Mouse (Mus musculus): ENCODE measurements at regions not wholly inside any gene's neighbourhood (a gene's known extent, or its start where the extent isn't known, plus 50 kb on each side); places are given as distances from the start of the nearest gene placed in this dataset.
"Not testable (repeated sequence)": the region's sequence is repeated elsewhere in the genome, so short reads cannot be mapped to it uniquely, and the experiment has no call there.

GRCm38 (mm10) chr8:115982326-115982725 is 274.7 kb upstream of the Maf start:
- TF ChIP-seq EP300 (IDR thresholded peaks at IDR 0.05; ENCODE audit: low read depth) (no peak), CTCF (IDR thresholded peaks at IDR 0.05; ENCODE audit: low read depth) (no peak)
- Histone ChIP-seq H3K9me3 (replicated peaks; ENCODE audit: control insufficient read depth, low read length) (no peaks in the 10 kb centered on the region), H3K36me3 (replicated peaks; ENCODE audit: control insufficient read depth, insufficient read depth, low read length) (no peaks in the 10 kb centered on the region), H3K27ac (ENCODE audit: low read depth) (no peak overlapping the region), H3K4me1 (ENCODE audit: control insufficient read depth, insufficient read depth) (peaks cover 7% of the 10 kb centered on the region), H3K4me3 (ENCODE audit: low read depth, low read length) (no peak overlapping the region), H3K4me2 (ENCODE audit: low read depth, low read length) (no peak overlapping the region), H3K27me3 (ENCODE audit: control insufficient read depth, insufficient read depth, low read length) (no peaks in the 10 kb centered on the region), H3K9ac (replicated peaks; ENCODE audit: low read depth, low read length) (no peak overlapping the region)
- DNase-seq (ENCODE audit: low spot score) (no peak), ATAC-seq (ENCODE audit: insufficient read depth, low read depth) (no peak)
- 81% methylated on average over 3 of the region's 3 CpGs for WGBS

- no peaks in the 10 kb centered on the region for H3K9me3 ChIP-seq (replicated peaks; ENCODE audit: control insufficient read depth, low read length)
- no peak overlapping the region for H3K9ac ChIP-seq (replicated peaks; ENCODE audit: low read depth, low read length)
- H3K27ac ChIP-seq (ENCODE audit: low read depth) = no peak overlapping the region
- no peaks in the 10 kb centered on the region for H3K27me3 ChIP-seq (ENCODE audit: control insufficient read depth, insufficient read depth, low read length)
- TF ChIP-seq CTCF (IDR thresholded peaks at IDR 0.05; ENCODE audit: low read depth) (no peak), EP300 (IDR thresholded peaks at IDR 0.05; ENCODE audit: low read depth) (no peak)
- ATAC-seq (ENCODE audit: insufficient read depth, low read depth) = no peak
- no peak overlapping the region for H3K4me3 ChIP-seq (ENCODE audit: low read depth, low read length)
- 82% methylated on average over 7 of the region's 7 CpGs for WGBS
- H3K36me3 ChIP-seq (replicated peaks; ENCODE audit: control insufficient read depth, insufficient read depth, low read length) = no peaks in the 10 kb centered on the region
- no peak for DNase-seq (ENCODE audit: low spot score)
- no peak overlapping the region for H3K4me2 ChIP-seq (ENCODE audit: low read depth, low read length)
- peaks cover 13% of the 10 kb centered on the region for H3K4me1 ChIP-seq (ENCODE audit: control insufficient read depth, insufficient read depth)
Measured at GRCm38 (mm10) chr8:115981426-115981825, 273.8 kb upstream of the Maf start.

DNA sequence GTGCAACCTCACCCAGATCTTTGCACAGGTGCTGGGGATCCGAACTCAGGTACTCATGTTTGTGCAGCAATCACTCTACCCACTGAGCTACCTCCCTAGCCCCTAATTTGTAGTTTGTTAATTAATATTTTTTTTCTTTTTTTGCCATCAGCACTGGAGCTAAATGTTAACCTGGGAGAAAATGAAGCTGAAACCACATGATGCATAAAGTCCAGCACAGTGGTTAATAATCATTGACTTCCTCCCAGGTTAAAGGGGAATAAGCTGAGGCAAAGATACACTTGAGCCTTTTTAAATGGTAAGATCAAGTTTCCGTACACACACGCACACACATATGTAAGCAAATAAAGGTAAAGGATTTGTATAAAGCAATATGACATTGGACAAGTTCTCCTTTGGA is 273.0 kb upstream of the Maf start:
- DNase-seq (ENCODE audit: low spot score) = no peak
- Histone ChIP-seq H3K36me3 (replicated peaks; ENCODE audit: control insufficient read depth, insufficient read depth, low read length) (no peaks in the 10 kb centered on the region), H3K4me1 (ENCODE audit: control insufficient read depth, insufficient read depth) (peaks cover 9% of the 10 kb centered on the region; the same call in 1 of the 2 replicates), H3K9ac (replicated peaks; ENCODE audit: low read depth, low read length) (no peak overlapping the region), H3K9me3 (replicated peaks; ENCODE audit: control insufficient read depth, low read length) (no peaks in the 10 kb centered on the region), H3K27ac (ENCODE audit: low read depth) (no peak overlapping the region), H3K27me3 (ENCODE audit: control insufficient read depth, insufficient read depth, low read length) (no peaks in the 10 kb centered on the region), H3K4me3 (ENCODE audit: low read depth, low read length) (no peak overlapping the region), H3K4me2 (ENCODE audit: low read depth, low read length) (no peak overlapping the region)
- TF ChIP-seq CTCF (IDR thresholded peaks at IDR 0.05; ENCODE audit: low read depth) (no peak), EP300 (IDR thresholded peaks at IDR 0.05; ENCODE audit: low read depth) (no peak)
- WGBS = 85% methylated on average over 3 of the region's 3 CpGs
- no peak for ATAC-seq (ENCODE audit: insufficient read depth, low read depth)

- no peaks in the 10 kb centered on the region for H3K9me3 ChIP-seq (replicated peaks; ENCODE audit: control insufficient read depth, low read length)
- TF ChIP-seq CTCF (IDR thresholded peaks at IDR 0.05; ENCODE audit: low read depth) (no peak), EP300 (IDR thresholded peaks at IDR 0.05; ENCODE audit: low read depth) (no peak)
- H3K27me3 ChIP-seq (ENCODE audit: control insufficient read depth, insufficient read depth, low read length) = no peaks in the 10 kb centered on the region
- no peak overlapping the region for H3K4me3 ChIP-seq (ENCODE audit: low read depth, low read length)
- H3K9ac ChIP-seq (replicated peaks; ENCODE audit: low read depth, low read length) = no peak overlapping the region
- DNase-seq (ENCODE audit: low spot score) (peak; percentile 7), ATAC-seq (ENCODE audit: insufficient read depth, low read depth) (peak; percentile 55; the same call in 1 of the 2 replicates)
- no peak overlapping the region for H3K4me2 ChIP-seq (ENCODE audit: low read depth, low read length)
- 40% methylated on average over 4 of the region's 4 CpGs for WGBS
- H3K27ac ChIP-seq (ENCODE audit: low read depth) = no peak overlapping the region
- H3K4me1 ChIP-seq (ENCODE audit: control insufficient read depth, insufficient read depth) = peaks cover 9% of the 10 kb centered on the region; the same call in 1 of the 2 replicates
- H3K36me3 ChIP-seq (replicated peaks; ENCODE audit: control insufficient read depth, insufficient read depth, low read length) = no peaks in the 10 kb centered on the region
Measured at GRCm38 (mm10) chr8:115977152-115977551, 269.6 kb upstream of the Maf start.

DNA sequence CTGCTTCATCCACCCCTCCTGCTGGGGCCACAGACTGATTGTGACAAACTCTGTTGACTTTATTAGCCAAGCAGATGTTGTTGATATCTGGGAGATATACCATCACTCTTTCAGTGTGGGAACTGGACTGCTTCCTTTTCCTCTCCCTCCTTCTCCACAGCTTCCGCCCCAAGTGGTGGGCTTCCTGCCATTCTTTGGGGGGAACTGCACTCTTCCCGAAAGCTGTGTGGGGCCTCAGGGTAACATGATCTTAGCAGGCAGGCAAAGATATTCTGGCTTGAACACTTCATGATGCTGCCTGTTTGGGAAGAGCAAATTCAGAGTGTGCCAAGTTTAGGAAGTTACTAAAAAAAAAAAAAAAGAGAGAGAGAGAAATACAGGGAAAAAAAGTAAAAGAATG is 267.1 kb upstream of the Maf start:
- no peak for ATAC-seq (ENCODE audit: insufficient read depth, low read depth)
- TF ChIP-seq CTCF (IDR thresholded peaks at IDR 0.05; ENCODE audit: low read depth) = no peak
- TF ChIP-seq EP300 (IDR thresholded peaks at IDR 0.05; ENCODE audit: low read depth) = no peak
- H3K36me3 ChIP-seq (replicated peaks; ENCODE audit: control insufficient read depth, insufficient read depth, low read length) = no peaks in the 10 kb centered on the region
- no peak for DNase-seq (ENCODE audit: low spot score)
- peaks cover 9% of the 10 kb centered on the region; the same call in 1 of the 2 replicates for H3K4me1 ChIP-seq (ENCODE audit: control insufficient read depth, insufficient read depth)
- H3K9me3 ChIP-seq (replicated peaks; ENCODE audit: control insufficient read depth, low read length) = no peaks in the 10 kb centered on the region
- no peak overlapping the region for H3K27ac ChIP-seq (ENCODE audit: low read depth)
- H3K4me2 ChIP-seq (ENCODE audit: low read depth, low read length) = no peak overlapping the region
- 39% methylated on average over 2 of the region's 2 CpGs for WGBS
- H3K27me3 ChIP-seq (ENCODE audit: control insufficient read depth, insufficient read depth, low read length) = no peaks in the 10 kb centered on the region
- no peak overlapping the region for H3K9ac ChIP-seq (replicated peaks; ENCODE audit: low read depth, low read length)
- no peak overlapping the region for H3K4me3 ChIP-seq (ENCODE audit: low read depth, low read length)

GRCm38 (mm10) chr8:115971351-115971750 is 263.8 kb upstream of the Maf start:
- not testable (repeated sequence) for H3K9me3 ChIP-seq (replicated peaks; ENCODE audit: control insufficient read depth, low read length); H3K4me1 ChIP-seq (ENCODE audit: control insufficient read depth, insufficient read depth); ATAC-seq (ENCODE audit: insufficient read depth, low read depth); H3K9ac ChIP-seq (replicated peaks; ENCODE audit: low read depth, low read length); H3K4me3 ChIP-seq (ENCODE audit: low read depth, low read length); H3K27ac ChIP-seq (ENCODE audit: low read depth); H3K27me3 ChIP-seq (ENCODE audit: control insufficient read depth, insufficient read depth, low read length); H3K36me3 ChIP-seq (replicated peaks; ENCODE audit: control insufficient read depth, insufficient read depth, low read length); DNase-seq (ENCODE audit: low spot score); H3K4me2 ChIP-seq (ENCODE audit: low read depth, low read length)
- WGBS = 83% methylated on average over 2 of the region's 2 CpGs
